Mouse (Mus musculus) limb, embryonic 11.5 days (tissue): ENCODE measurements around the gene Rnf215. TPM values are rescaled to one million over a fixed set of nuclear protein-coding genes. Genes with fewer than 3 reads are reported as not detected.

Experiments used
- ATAC-seq: fragments of 200-750 bp; cut with Nextera tagmentation; 2 replicates; pipeline ENCODE4 v1.8.0; 2017; ENCODE audit warnings: low read depth; ENCODE audit not compliant: insufficient number of reproducible peaks, low FRiP score, low TSS enrichment
- DNase-seq: peaks from one replicate; pipeline ENCODE4 v3.0.0-alpha.2; 2015; ENCODE audit warnings: low spot score
- H3K27ac ChIP-seq: fragments of 300-500 bp; sonication (generic); replicated peaks from 2 replicates; pipeline ENCODE4 v1.5.1; 2014; ENCODE audit warnings: low read depth, mild to moderate bottlenecking, low read length
- H3K27me3 ChIP-seq: fragments of 300-500 bp; sonication (generic); 2 replicates; pipeline ENCODE4 v1.6.1; 2014; ENCODE audit warnings: mild to moderate bottlenecking, low read length, mixed read lengths; ENCODE audit not compliant: control insufficient read depth, insufficient read depth
- H3K36me3 ChIP-seq: fragments of 300-500 bp; sonication (generic); 2 replicates; pipeline ENCODE4 v1.6.1; 2014; ENCODE audit warnings: mild to moderate bottlenecking, low read length, moderate library complexity, mixed read lengths; ENCODE audit not compliant: control insufficient read depth, insufficient read depth
- H3K4me1 ChIP-seq: fragments of 300-500 bp; sonication (generic); 2 replicates; pipeline ENCODE4 v1.6.1; 2014; ENCODE audit warnings: low read length, mixed read lengths; ENCODE audit not compliant: control insufficient read depth, insufficient read depth
- H3K4me2 ChIP-seq: fragments of 300-500 bp; sonication (generic); 2 replicates; pipeline ENCODE4 v1.6.1; 2014; ENCODE audit warnings: low read depth, mild to moderate bottlenecking, moderate library complexity; ENCODE audit not compliant: severe bottlenecking
- H3K4me3 ChIP-seq: fragments of 300-500 bp; sonication (generic); 2 replicates; pipeline ENCODE4 v1.5.1; 2014; ENCODE audit warnings: low read depth, low read length
- H3K9ac ChIP-seq: fragments of 300-500 bp; sonication (generic); 2 replicates; pipeline ENCODE4 v1.6.1; 2014; ENCODE audit warnings: mild to moderate bottlenecking, low read length
- H3K9me3 ChIP-seq: fragments of 300-500 bp; sonication (generic); 2 replicates; pipeline ENCODE4 v1.6.1; 2016; ENCODE audit warnings: low read length; ENCODE audit not compliant: control insufficient read depth
- WGBS: fragments of 180-500 bp; shearing (Covaris S2); extraction: QIAGEN DNeasy Blood & Tissue Kit; methylation state at CpG from one replicate; pipeline ENCODE4 v1.1.7; 2014; 5-methylcytosine and 5-hydroxymethylcytosine counted together
- polyA plus RNA-seq: library from polyadenylated mRNA; unstranded; fragments of >200 nt; fragmentation: Nextera tagmentation; extraction: Ambion mirVana; gene quantifications from 2 replicates; pipeline ENCODE4 v1.2.1, GENCODE M21; 2014

Rnf215 gene
- polyA plus RNA-seq, 1 experiment from 2014 or later, result 24.3 TPM

DNA sequence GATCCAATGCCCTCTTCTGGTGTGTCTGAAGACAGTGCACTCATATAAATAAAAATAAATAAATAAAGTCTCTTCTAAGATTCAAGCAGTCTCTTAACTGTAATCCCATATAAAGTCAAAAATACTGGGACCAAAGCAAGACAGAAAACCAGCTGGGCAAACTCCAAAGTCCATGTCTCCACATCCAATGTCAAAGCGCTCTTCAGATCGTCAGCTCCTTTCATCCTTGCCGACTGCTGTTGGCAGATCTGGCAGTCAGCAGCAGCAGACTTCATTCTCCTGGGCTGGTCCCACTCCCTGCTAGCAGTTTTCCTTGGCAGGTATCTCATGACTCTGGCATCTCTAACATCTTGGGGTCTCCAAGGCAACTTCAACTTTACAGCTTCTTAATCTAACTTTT lies 23.7 kb downstream of the Rnf215 start:
- H3K4me2 ChIP-seq, result no peak overlapping the region
- H3K4me3 ChIP-seq, result no peak overlapping the region
- H3K9me3 ChIP-seq, result no peaks in the 10 kb centered on the region
- no peak for DNase-seq
- WGBS, result 93% methylated on average over 3 of the region's 3 CpGs
- no peak overlapping the region for H3K9ac ChIP-seq
- peaks cover 19% of the 10 kb centered on the region; the same call in 1 of the 2 replicates for H3K4me1 ChIP-seq
- H3K36me3 ChIP-seq, result peaks cover 8% of the 10 kb centered on the region; the same call in 1 of the 2 replicates
- ATAC-seq, result no peak
- no peak overlapping the region for H3K27ac ChIP-seq
- no peaks in the 10 kb centered on the region for H3K27me3 ChIP-seq

DNA sequence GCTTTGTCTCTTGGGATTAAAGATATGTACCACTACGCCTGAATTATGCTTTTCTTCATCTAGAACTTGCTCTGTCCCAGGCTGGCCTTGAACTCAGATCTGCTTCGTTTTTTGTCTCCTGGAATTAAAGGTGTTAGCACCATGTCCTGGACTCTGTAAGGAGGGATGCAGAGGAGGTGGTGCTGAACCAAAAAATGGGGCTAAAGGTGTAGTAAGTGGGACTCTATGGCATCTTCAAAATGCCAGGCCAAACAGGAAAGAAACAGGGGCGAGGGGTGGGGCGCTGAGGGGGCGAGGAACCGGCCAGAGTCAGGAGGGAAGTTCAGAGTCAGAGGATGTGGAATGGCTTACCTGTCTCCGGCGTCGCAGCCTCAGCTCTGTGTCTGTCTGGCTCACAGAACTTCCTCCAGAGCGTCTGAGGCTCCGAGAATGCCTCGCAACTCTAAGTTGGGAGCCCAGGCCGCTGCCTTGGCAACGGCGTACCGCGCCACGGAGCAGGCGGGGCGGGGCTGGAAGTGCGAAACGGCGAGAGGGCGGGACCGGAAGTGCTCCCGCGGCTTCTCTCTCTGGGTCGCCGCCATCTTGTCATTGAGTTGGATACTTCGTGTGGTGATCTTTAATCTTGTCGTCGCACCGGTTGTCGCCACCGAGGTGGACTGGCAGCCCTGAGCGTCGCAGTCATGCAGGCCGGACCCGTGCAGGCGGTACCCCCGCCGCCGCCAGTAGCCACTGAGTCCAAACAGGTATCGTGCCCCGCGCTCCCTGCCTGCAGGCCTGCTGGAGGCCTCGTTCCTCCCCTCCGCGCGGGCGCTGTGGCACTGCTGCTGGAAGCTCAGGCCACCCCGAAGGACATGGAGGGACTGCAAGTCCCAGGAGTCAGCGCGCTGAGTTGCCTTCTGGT lies 25.1 kb downstream of the Rnf215 start, which contains the start of the genes Ccdc157 and Sf3a1:
Ccdc157 (minus strand) TSS at position 486 of the 901 bp plus-strand sequence.
Sf3a1 (plus strand) TSS at position 543 of the 901 bp plus-strand sequence.
- H3K4me2 ChIP-seq, result peak within 1 kb of the TSS; percentile 89
- no peaks in the 10 kb centered on the region for H3K9me3 ChIP-seq
- H3K4me3 ChIP-seq, result peak within 1 kb of the TSS; percentile 76
- ATAC-seq (peak; percentile 91), DNase-seq (peak; percentile 95)
- H3K27ac ChIP-seq, result peak within 1 kb of the TSS; percentile 53; the same call in 1 of the 2 replicates
- H3K36me3 ChIP-seq, result peaks cover 13% of the 10 kb centered on the region; the same call in 1 of the 2 replicates
- peak within 1 kb of the TSS; percentile 89 for H3K9ac ChIP-seq
- WGBS, result 2% methylated on average over 53 of the region's 54 CpGs
- peaks cover 19% of the 10 kb centered on the region; the same call in 1 of the 2 replicates for H3K4me1 ChIP-seq
- H3K27me3 ChIP-seq, result no peaks in the 10 kb centered on the region

DNA sequence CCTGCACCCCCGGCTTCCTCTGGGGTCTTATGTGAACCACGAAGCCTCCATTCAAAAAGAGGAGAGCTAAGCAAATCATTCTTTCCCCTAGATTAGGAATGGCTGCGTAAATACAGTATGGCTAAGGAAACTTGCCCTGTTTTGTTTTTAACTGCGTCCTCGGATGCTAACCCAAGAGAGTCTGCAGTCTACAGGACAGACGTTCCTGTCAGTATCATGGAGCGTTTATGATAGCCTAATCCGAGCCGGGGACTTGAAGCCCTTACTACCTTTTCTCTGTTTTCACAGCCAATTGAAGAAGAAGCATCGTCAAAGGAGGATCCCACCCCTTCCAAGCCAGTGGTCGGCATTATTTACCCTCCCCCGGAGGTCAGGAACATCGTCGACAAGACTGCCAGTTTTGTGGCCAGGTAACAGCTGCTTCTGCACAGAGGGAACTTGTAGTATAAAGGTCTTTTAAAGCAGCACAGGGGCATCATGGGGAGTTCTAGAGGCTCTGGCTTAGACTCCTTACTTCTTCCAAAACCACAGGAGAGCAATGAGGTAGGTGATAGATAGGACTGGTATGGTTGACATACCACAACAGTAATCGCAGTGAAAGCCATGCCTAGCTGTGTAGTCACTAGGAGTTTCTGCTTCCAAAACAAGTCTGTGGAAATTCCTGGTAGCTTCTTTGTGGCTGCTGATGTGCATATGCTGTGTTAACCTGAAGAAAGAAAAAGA lies 25.9 kb downstream of the Rnf215 start:
- peaks cover 16% of the 10 kb centered on the region for H3K36me3 ChIP-seq
- ATAC-seq, result no peak
- WGBS, result 7% methylated on average over 15 of the region's 15 CpGs

DNA sequence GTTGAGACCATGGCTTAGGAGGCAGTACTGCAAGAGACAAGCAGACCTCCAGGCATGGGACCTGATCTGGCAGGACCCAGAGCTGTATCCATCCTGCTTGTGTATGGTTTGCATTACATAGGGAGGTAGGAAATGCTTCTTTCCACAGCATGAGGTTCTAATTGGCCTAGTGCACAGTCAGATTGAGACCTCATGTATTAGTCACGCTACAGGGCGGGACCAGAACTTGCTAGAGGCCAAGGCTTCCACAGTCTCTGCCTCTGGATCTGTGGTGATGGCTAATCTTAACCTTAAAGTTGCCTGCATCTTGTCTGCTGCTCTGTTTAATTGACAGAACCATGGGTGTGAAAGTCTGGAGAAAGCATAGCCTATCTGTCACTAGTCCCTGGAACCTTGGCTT lies 29.7 kb downstream of the Rnf215 start:
- no peak overlapping the region for H3K9ac ChIP-seq
- no peaks in the 10 kb centered on the region for H3K27me3 ChIP-seq
- DNase-seq (no peak), ATAC-seq (no peak)
- no peak overlapping the region for H3K27ac ChIP-seq
- H3K36me3 ChIP-seq, result peaks cover 42% of the 10 kb centered on the region
- peaks cover 12% of the 10 kb centered on the region; the same call in 1 of the 2 replicates for H3K4me1 ChIP-seq
- H3K4me2 ChIP-seq, result no peak overlapping the region
- no peaks in the 10 kb centered on the region for H3K9me3 ChIP-seq
- 74% methylated on average over 2 of the region's 2 CpGs for whole genome bisulfite sequencing
- H3K4me3 ChIP-seq, result no peak overlapping the region

More for the DNA sequence above, 25.9 kb downstream of the Rnf215 start:
- Histone ChIP-seq H3K9me3 (no peaks in the 10 kb centered on the region), H3K9ac (peak overlapping the region; percentile 89), H3K4me2 (peak overlapping the region; percentile 89), H3K27ac (no peak overlapping the region; the same call in 1 of the 2 replicates), H3K4me1 (peaks cover 19% of the 10 kb centered on the region; the same call in 1 of the 2 replicates), H3K27me3 (no peaks in the 10 kb centered on the region), H3K4me3 (peak overlapping the region; percentile 76)
- no peak for DNase-seq

DNA sequence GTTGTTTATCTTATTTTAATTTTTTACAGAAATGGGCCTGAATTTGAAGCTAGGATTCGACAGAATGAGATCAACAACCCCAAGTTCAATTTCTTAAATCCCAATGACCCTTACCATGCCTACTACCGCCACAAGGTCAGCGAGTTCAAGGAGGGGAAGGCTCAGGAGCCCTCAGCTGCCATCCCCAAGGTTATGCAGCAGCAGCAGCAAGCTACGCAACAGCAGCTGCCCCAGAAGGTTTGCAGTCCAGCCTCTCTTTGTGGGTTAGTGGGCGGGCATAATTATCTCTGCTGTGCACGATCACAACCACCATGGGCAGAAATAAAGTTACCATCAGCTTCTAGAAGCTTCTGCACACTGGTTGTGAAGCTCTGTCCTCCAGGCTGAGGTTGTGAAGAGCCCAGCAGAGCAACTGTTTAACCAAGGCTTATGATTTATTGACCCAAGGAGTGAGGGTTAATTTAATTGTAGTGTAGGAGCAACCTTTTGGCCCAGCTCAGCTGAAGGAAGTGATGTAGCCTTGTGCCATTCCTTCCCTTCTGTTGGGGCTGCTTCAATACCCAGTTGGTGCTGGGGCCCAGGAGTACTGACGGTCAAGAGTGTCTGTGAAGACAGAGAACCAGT lies 31.6 kb downstream of the Rnf215 start:
- Histone ChIP-seq H3K36me3 (peaks cover 55% of the 10 kb centered on the region), H3K4me3 (no peak overlapping the region), H3K4me1 (peaks cover 7% of the 10 kb centered on the region; the same call in 1 of the 2 replicates), H3K27ac (no peak overlapping the region), H3K9ac (no peak overlapping the region), H3K4me2 (no peak overlapping the region), H3K9me3 (no peaks in the 10 kb centered on the region), H3K27me3 (no peaks in the 10 kb centered on the region)
- 96% methylated on average over 7 of the region's 7 CpGs for WGBS
- no peak for ATAC-seq
- DNase-seq, result no peak

DNA sequence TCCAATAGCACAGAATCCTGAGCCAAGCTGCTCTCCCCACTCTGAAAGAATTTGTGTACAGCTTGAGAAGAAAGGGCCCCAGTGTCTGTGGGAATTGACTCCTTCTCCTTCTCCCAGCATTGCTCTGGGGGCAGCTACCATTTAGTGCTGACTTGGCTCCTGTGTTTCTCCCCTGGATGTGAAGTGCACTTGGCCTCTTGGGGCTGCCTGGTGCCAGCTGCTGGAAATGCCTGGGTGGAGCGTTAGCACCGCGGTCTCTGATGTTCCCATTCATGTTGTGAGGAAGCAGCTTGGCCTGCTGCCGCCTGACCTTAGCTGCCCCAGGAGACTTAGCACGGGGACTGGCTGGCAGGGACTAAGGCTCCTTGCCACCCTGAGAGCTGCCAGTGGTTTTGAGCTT lies 39.6 kb downstream of the Rnf215 start:
- H3K9me3 ChIP-seq, result no peaks in the 10 kb centered on the region
- H3K9ac ChIP-seq, result no peak overlapping the region
- DNase-seq (no peak), ATAC-seq (no peak)
- H3K27ac ChIP-seq, result no peak overlapping the region
- H3K4me2 ChIP-seq, result no peak overlapping the region
- H3K4me1 ChIP-seq, result no peaks in the 10 kb centered on the region
- no peak overlapping the region for H3K4me3 ChIP-seq
- peaks cover 78% of the 10 kb centered on the region for H3K36me3 ChIP-seq
- WGBS, result 84% methylated on average over 5 of the region's 5 CpGs
- no peaks in the 10 kb centered on the region for H3K27me3 ChIP-seq

DNA sequence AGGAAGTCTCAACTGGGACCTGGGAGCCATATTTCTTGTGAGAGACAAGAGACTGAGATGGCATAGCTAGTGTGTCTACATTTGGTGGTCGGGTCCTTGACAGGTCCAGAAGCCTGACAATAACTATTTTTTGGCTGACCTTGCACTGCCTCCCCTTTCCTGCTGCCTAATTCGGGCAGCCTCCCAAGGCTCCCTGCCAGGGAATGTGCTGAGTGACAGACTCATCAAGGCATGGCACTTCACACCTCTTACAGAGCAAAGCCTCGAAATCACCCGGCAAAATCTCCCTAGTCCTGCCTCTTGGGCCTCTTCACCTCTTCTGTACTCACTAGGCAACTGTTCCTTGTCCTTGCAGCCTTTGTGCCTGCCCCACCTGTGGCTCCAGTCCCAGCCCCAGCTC lies 42.7 kb downstream of the Rnf215 start:
- WGBS, result 75% methylated on average over 4 of the region's 4 CpGs
- H3K9ac ChIP-seq, result no peak overlapping the region
- no peak overlapping the region for H3K4me3 ChIP-seq
- no peaks in the 10 kb centered on the region for H3K9me3 ChIP-seq
- H3K27ac ChIP-seq, result no peak overlapping the region
- no peak overlapping the region for H3K4me2 ChIP-seq
- DNase-seq (no peak), ATAC-seq (no peak)
- no peaks in the 10 kb centered on the region for H3K27me3 ChIP-seq
- peaks cover 74% of the 10 kb centered on the region for H3K36me3 ChIP-seq
- H3K4me1 ChIP-seq, result no peaks in the 10 kb centered on the region

DNA sequence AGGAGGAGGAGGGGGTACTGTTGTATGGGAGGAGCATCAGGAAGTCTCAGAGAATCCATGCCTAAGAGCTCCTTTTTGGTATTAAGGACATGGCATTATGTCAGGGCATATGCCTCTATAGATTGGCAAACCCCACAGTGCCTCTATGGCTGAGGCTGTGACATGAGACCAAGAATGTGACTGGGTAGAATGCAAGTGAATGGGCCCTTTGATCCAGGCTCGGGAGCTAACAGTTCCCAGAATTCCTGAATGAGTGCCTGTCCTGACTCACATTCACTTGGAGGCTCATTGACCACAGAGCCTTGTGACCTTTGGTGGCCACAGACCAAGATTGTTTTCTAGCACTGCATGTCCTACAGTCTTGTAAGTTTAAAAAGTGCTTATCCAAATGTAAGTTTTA lies 47.1 kb downstream of the Rnf215 start:
- no peak overlapping the region for H3K4me3 ChIP-seq
- no peaks in the 10 kb centered on the region for H3K9me3 ChIP-seq
- peaks cover under 1% of the 10 kb centered on the region; the same call in 1 of the 2 replicates for H3K4me1 ChIP-seq
- no peak overlapping the region for H3K9ac ChIP-seq
- DNase-seq (no peak), ATAC-seq (no peak)
- H3K4me2 ChIP-seq, result no peak overlapping the region
- no peaks in the 10 kb centered on the region for H3K27me3 ChIP-seq
- no peak overlapping the region for H3K27ac ChIP-seq
- peaks cover 40% of the 10 kb centered on the region for H3K36me3 ChIP-seq
- WGBS, result 28% methylated on average over 1 of the region's 1 CpGs
